Mouse (Mus musculus) kidney, embryonic 16.5 days (tissue): ENCODE results near the gene Klk1b8. TPM values are rescaled to one million over a fixed set of nuclear protein-coding genes. Genes with fewer than 3 reads are reported as not detected.
A peak's percentile ranks its signal among the peaks of the same experiment; 100 is the strongest.

Experiments used
- ATAC-seq: fragments of 200-750 bp; cut with Nextera tagmentation; 2 replicates; pipeline ENCODE4 v1.8.0; 2017; ENCODE audit warnings: moderate TSS enrichment; ENCODE audit not compliant: low FRiP score, low TSS enrichment
- H3K27ac ChIP-seq: fragments of 300-500 bp; sonication (generic); 2 replicates; pipeline ENCODE4 v1.5.1; 2014; ENCODE audit warnings: low read length
- H3K27me3 ChIP-seq: fragments of 300-500 bp; sonication (generic); 2 replicates; pipeline ENCODE4 v1.6.1; 2014; ENCODE audit warnings: low read length, control low read depth, mixed read lengths; ENCODE audit not compliant: insufficient read depth
- H3K36me3 ChIP-seq: fragments of 300-500 bp; sonication (generic); 2 replicates; pipeline ENCODE4 v1.6.1; 2014; ENCODE audit warnings: low read length, control low read depth, mixed read lengths; ENCODE audit not compliant: insufficient read depth
- H3K4me1 ChIP-seq: fragments of 300-500 bp; sonication (generic); 2 replicates; pipeline ENCODE4 v1.6.1; 2014; ENCODE audit warnings: low read length, control low read depth, mixed read lengths; ENCODE audit not compliant: insufficient read depth
- H3K4me2 ChIP-seq: fragments of 300-500 bp; sonication (generic); replicated peaks from 2 replicates; pipeline ENCODE4 v1.6.1; 2014; ENCODE audit warnings: low read depth, low read length
- H3K4me3 ChIP-seq: fragments of 300-500 bp; sonication (generic); 2 replicates; pipeline ENCODE4 v1.5.1; 2014; ENCODE audit warnings: mild to moderate bottlenecking, low read length
- H3K9ac ChIP-seq: fragments of 300-500 bp; sonication (generic); replicated peaks from 2 replicates; pipeline ENCODE4 v1.6.1; 2014; ENCODE audit warnings: low read length
- H3K9me3 ChIP-seq: fragments of 300-500 bp; sonication (generic); 2 replicates; pipeline ENCODE4 v1.6.1; 2016; ENCODE audit warnings: low read length, control low read depth
- WGBS: fragments of 180-500 bp; shearing (Covaris S2); extraction: QIAGEN DNeasy Blood & Tissue Kit; methylation state at CpG from one replicate; pipeline ENCODE4 v1.1.7; 2014; 5-methylcytosine and 5-hydroxymethylcytosine counted together
- polyA plus RNA-seq: library from polyadenylated mRNA; unstranded; fragments of >200 nt; fragmentation: Nextera tagmentation; extraction: Ambion mirVana; gene quantifications from 2 replicates; pipeline ENCODE4 v1.2.1, GENCODE M21; 2015

Gene Klk1b8
- not detected in 2 replicates for polyA plus RNA-seq

DNA sequence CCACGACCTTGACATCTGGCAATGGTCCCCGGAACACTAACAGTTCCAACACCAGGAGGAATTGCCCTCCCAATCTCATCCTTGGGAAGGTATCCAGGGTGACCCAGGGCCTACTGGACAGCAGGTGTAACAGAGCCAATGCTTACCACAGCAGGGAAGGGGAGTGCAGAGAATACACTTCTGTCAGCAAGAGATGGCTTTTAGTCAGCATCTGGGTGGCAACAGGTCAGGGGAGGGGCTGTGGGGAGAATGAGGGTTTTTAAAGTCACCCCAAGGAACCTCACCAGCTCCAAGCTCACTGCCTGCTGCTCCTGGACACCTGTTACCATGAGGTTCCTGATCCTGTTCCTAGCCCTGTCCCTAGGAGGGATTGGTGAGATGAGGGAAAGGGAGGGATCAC lies at the start of gene Klk1b8:
TSS of gene Klk1b8 (plus strand) at position 301 of the 400 bp plus-strand sequence.
- H3K27me3 ChIP-seq = no peaks in the 10 kb centered on the region
- H3K9ac ChIP-seq = no peak within 1 kb of the TSS
- no peaks in the 10 kb centered on the region for H3K9me3 ChIP-seq
- H3K4me1 ChIP-seq = 0 out of 2 replicates have a peak, but pooled peaks cover 3% of the 10 kb centered on the region
- no peak within 1 kb of the TSS for H3K27ac ChIP-seq
- H3K4me3 ChIP-seq = no peak within 1 kb of the TSS
- H3K36me3 ChIP-seq = no peaks in the 10 kb centered on the region
- WGBS = 61% methylated on average over 2 of the region's 2 CpGs
- no peak for ATAC-seq
- no peak within 1 kb of the TSS for H3K4me2 ChIP-seq

DNA sequence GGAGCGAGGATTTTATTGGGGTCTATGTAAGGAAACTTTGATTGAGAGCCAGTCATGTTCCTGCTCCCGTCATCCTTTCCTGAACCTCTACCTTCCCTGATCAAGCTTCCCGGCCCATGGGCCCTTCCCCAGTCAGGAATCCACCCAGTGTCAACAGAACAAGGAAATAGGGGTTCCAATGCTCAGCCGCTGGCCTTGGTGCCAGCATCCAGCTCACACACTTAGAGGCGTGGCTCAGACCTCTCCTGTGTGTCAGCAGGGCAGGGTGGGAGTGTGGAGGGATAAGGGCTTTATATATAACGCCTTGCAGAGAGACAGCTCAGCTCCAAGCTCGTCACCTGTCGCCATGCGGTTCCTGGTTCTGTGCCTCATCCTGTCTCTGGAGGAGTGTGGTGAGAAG lies 35.6 kb upstream of the Klk1b8 start:
- H3K9me3 ChIP-seq = no peaks in the 10 kb centered on the region
- no peak for ATAC-seq
- no peaks in the 10 kb centered on the region for H3K27me3 ChIP-seq
- 67% methylated on average over 9 of the region's 9 CpGs for WGBS
- no peak overlapping the region for H3K27ac ChIP-seq
- H3K4me2 ChIP-seq = no peak overlapping the region
- H3K36me3 ChIP-seq = no peaks in the 10 kb centered on the region
- no peak overlapping the region for H3K9ac ChIP-seq
- H3K4me1 ChIP-seq = no peaks in the 10 kb centered on the region
- no peak overlapping the region for H3K4me3 ChIP-seq

DNA sequence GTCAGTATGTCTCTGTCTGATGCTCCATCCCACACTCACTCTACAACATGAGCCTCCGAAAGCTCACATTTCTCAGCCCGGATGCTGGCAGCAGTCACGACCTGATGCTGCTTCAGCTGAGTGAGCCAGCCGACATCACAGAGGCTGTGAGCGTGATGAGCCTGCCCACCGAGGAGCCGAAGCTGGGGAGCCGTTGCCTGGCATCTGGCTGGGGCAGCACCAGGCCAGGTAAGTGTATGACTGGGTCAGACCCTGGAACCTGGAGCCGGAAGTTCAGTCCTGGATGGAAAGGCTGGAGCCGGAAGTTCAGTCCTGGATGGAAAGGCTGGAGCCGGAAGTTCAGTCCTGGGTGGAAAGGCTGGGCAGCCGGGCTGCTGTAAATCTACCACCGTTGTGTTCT lies 32.0 kb upstream of the Klk1b8 start:
- Histone ChIP-seq H3K9me3 (no peaks in the 10 kb centered on the region), H3K4me3 (no peak overlapping the region)

DNA sequence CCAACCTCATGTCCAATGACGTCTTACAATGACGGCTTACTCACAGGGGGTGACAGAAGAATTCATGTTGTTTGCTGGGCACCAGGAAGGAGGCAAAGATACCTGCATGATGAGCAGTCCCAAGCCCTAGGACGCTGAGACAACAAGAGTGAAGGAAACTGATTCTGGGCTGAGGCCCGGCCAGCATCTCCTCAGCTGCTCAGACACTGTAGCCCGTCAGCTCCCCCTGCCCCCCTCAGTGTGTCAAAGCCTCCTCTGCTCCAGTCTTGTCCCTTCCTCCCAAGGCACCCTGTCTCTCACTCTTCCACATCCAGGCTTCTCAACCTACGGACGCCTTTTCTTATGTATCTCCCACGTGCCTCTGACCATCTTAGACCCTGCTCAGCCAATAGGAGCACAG lies 31.6 kb upstream of the Klk1b8 start:
- no peaks in the 10 kb centered on the region for H3K27me3 ChIP-seq
- H3K4me3 ChIP-seq = no peak overlapping the region
- ATAC-seq = no peak
- no peak overlapping the region for H3K4me2 ChIP-seq
- H3K4me1 ChIP-seq = no peaks in the 10 kb centered on the region
- H3K27ac ChIP-seq = no peak overlapping the region
- no peaks in the 10 kb centered on the region for H3K36me3 ChIP-seq
- no peak overlapping the region for H3K9ac ChIP-seq
- WGBS = 65% methylated on average over 8 of the region's 8 CpGs
- H3K9me3 ChIP-seq = no peaks in the 10 kb centered on the region

More for the DNA sequence above, 32.0 kb upstream of the Klk1b8 start:
- H3K9ac ChIP-seq = no peak overlapping the region
- no peaks in the 10 kb centered on the region for H3K27me3 ChIP-seq
- H3K36me3 ChIP-seq = no peaks in the 10 kb centered on the region
- 63% methylated on average over 13 of the region's 13 CpGs for WGBS
- no peak for ATAC-seq
- no peaks in the 10 kb centered on the region for H3K4me1 ChIP-seq
- H3K4me2 ChIP-seq = no peak overlapping the region
- no peak overlapping the region for H3K27ac ChIP-seq

DNA sequence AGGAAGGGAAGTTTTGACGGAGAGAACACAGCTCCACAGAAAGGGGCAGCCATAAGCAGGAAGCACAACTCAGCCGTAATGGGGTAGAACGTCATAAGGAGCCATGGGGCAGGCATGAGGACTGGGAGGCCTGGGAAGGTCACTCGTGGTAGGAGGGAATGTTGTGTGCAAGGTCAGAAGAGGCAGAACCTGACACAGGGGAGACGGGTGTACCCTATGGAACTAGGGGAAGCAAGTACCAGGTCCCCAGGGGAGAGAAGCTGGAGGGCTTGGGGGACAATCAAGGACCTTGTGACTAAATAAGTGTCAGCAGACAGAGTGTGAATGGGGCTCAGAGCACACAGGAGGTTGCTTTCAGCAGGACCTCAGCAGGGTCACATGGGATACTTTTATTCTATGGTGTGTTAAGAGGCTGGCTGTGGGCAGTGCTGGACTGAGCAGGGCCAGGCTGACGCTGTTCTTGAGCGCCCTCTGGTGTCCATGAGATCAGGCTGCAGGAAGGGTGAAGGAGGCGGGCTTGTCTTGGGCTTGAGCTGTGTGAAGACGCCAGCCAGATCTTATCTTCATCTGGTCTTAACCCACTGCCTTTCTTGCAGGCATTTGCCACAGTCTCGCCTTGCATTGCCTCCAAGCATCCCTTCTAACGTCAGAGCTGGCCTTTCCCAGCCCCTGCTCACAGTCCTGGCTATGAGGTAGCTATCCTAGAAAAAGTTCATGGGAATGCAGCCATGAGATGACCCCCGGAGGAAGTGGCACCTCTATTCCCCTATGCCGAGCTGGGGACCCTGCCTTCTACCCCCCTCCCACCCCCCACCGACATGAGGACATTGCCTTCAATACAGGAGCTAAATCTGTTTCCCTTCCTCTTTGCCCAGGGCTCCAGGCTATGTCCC lies 30.7 kb upstream of the Klk1b8 start:
- 25% methylated on average over 14 of the region's 14 CpGs for WGBS
- no peak overlapping the region for H3K4me2 ChIP-seq
- ATAC-seq = peak; percentile 90
- H3K27ac ChIP-seq = no peak overlapping the region
- H3K9ac ChIP-seq = no peak overlapping the region
- H3K4me1 ChIP-seq = no peaks in the 10 kb centered on the region
- H3K9me3 ChIP-seq = no peaks in the 10 kb centered on the region
- H3K36me3 ChIP-seq = no peaks in the 10 kb centered on the region
- no peaks in the 10 kb centered on the region for H3K27me3 ChIP-seq
- no peak overlapping the region for H3K4me3 ChIP-seq

DNA sequence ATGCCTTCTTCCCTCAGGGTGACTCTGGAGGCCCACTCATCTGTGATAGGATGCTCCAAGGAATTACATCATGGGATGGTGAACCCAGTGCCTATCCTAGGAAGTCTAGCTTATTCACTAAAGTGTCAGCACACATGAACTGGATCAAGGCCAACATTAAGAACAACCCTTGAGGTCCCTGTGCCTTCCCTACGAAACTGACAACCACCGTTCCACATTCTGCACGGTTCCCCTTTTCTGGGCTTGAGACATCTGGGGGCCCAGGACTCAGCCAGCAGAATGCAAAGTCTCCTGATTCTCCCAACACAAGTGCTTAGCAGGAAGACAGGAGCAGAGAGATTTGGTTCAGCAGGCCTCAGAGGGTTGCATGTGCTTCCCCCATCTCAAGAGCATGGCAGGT lies 29.9 kb upstream of the Klk1b8 start:
- no peak overlapping the region for H3K9ac ChIP-seq
- no peaks in the 10 kb centered on the region for H3K27me3 ChIP-seq
- no peak overlapping the region for H3K4me3 ChIP-seq
- 77% methylated on average over 3 of the region's 3 CpGs for WGBS
- H3K36me3 ChIP-seq = no peaks in the 10 kb centered on the region
- no peaks in the 10 kb centered on the region for H3K9me3 ChIP-seq
- no peak for ATAC-seq
- H3K4me2 ChIP-seq = no peak overlapping the region
- no peaks in the 10 kb centered on the region for H3K4me1 ChIP-seq
- no peak overlapping the region for H3K27ac ChIP-seq

DNA sequence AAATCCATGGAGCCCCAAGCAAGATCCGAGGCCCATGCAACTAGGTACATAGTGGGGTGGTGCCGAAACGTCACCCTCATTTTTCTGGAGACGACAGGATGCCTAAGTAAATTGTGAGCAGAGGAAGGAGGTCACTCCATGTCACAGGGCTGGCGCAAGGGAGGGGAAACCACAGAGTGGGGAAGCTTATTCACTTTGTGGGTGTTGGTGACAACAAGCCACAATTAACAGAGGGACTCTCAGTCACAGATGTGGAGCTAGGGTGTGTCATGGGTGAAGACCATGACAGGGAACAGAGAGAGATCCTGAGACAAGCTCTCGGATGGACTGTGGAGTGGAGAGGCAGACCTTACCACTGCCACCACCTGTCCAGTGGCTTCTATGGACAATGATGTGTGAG lies 29.4 kb upstream of the Klk1b8 start:
- H3K27me3 ChIP-seq = no peaks in the 10 kb centered on the region
- H3K4me3 ChIP-seq = no peak overlapping the region
- no peak overlapping the region for H3K27ac ChIP-seq
- H3K9ac ChIP-seq = no peak overlapping the region
- H3K9me3 ChIP-seq = no peaks in the 10 kb centered on the region
- H3K36me3 ChIP-seq = no peaks in the 10 kb centered on the region
- no peak overlapping the region for H3K4me2 ChIP-seq
- 80% methylated on average over 6 of the region's 6 CpGs for WGBS
- H3K4me1 ChIP-seq = no peaks in the 10 kb centered on the region
- no peak for ATAC-seq

DNA sequence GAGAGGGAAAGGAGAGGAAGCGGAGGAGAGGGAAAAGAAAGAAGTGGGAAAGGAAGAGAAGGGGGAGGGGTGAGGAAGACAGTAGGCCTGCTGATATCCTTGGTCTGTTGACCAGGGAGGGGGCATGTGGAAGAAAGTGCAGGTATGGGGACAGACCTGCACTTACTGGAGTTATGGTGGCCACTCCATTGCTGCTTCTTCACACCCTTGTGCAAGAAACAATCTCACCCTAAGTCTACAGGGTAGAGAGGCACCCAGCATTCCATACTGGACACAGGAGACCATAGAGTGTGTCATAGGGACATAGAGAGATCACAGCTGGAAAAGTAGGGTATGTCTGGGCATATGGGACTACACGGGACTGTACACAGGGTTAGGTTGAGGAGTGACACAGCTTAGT lies 28.5 kb upstream of the Klk1b8 start:
- no peak for ATAC-seq
- 91% methylated on average over 2 of the region's 2 CpGs for WGBS
- no peak overlapping the region for H3K4me3 ChIP-seq

DNA sequence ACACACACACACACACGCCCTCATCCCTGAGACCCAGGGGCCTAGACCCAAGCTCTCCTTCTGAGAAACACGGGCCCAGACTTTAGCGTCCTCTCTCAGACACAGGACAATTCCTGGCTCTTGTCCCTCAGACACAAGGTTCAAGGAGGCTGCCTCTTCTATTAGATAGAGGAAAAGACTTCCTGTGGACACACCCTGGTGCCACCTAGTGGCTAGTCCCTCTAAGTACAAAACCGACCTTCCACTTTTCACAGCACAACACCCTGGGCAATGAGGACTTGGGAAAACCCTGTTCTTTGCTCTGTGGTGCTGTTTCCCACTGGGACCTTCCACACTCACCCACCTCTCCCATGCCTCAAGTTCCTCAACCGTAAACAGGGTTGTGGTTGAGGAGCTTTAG lies 24.5 kb upstream of the Klk1b8 start:
- H3K9me3 ChIP-seq = no peaks in the 10 kb centered on the region
- H3K27me3 ChIP-seq = no peaks in the 10 kb centered on the region
- no peak overlapping the region for H3K27ac ChIP-seq
- 66% methylated on average over 5 of the region's 5 CpGs for WGBS
- no peak overlapping the region for H3K9ac ChIP-seq
- H3K4me1 ChIP-seq = no peaks in the 10 kb centered on the region
- no peak for ATAC-seq
- H3K4me2 ChIP-seq = no peak overlapping the region
- H3K4me3 ChIP-seq = no peak overlapping the region
- no peaks in the 10 kb centered on the region for H3K36me3 ChIP-seq

More for the DNA sequence above, 28.5 kb upstream of the Klk1b8 start:
- Histone ChIP-seq H3K9ac (no peak overlapping the region), H3K4me1 (no peaks in the 10 kb centered on the region), H3K4me2 (no peak overlapping the region), H3K9me3 (no peaks in the 10 kb centered on the region), H3K27ac (no peak overlapping the region), H3K27me3 (no peaks in the 10 kb centered on the region), H3K36me3 (no peaks in the 10 kb centered on the region)

DNA sequence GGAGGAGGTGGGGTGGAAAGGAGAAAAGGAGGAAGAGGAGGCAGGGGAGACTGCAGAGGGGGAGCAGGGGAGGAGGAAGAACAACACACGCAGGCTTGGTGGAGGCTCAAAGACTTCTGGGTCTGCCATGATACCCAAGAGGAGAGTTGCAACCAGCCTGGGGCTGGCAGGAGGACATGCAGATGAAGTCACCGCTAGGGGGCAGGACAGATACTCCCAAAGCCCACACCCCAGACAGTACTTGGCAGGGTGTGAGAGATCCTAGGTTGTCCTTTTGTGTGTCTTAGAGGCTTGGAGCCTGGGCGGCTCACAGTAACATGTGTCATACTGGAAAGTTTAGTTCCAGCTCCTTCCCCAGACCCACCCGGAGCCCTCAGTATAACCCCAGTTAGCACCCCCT lies 21.9 kb upstream of the Klk1b8 start:
- 55% methylated on average over 4 of the region's 4 CpGs for WGBS
- ATAC-seq = no peak

More for the DNA sequence above, 21.9 kb upstream of the Klk1b8 start:
- H3K27me3 ChIP-seq = no peaks in the 10 kb centered on the region
- H3K9me3 ChIP-seq = no peaks in the 10 kb centered on the region
- H3K27ac ChIP-seq = no peak overlapping the region
- H3K4me1 ChIP-seq = no peaks in the 10 kb centered on the region
- H3K36me3 ChIP-seq = no peaks in the 10 kb centered on the region
- H3K4me3 ChIP-seq = no peak overlapping the region
- no peak overlapping the region for H3K9ac ChIP-seq
- no peak overlapping the region for H3K4me2 ChIP-seq
